In genomic region chr5:122671641-122672040, GRCm38 (mm10) we compare ENCODE assay signal across 8 mouse cellular contexts. TPM values are rescaled to one million over a fixed set of nuclear protein-coding genes. Genes with fewer than 3 reads are reported as not detected.
DNase-seq lines count a peak whose midpoint lies in the region; ATAC-seq and TF ChIP-seq lines count a peak whose summit lies in the region.
"Not testable (repeated sequence)": the region's sequence is repeated elsewhere in the genome, so short reads cannot be mapped to it uniquely, and the experiment has no call there.
"Had no signal": no experiment of that assay in that cellular context is flagged by ENCODE, and none has a peak within 500 bp of the region (broad histone marks: within the 10 kb centered on the region; RNA-seq: fewer than 3 reads in every experiment).

No protein-coding gene starts in this region.

- not testable (repeated sequence) for H3K27ac ChIP-seq in liver, postnatal 0 days (ENCODE audit: low read depth); stomach, postnatal 0 days (replicated peaks)

- H3K27me3 ChIP-seq in liver, postnatal 0 days (ENCODE audit: insufficient read depth, low read length); stomach, postnatal 0 days (ENCODE audit: control insufficient read depth, insufficient read depth, low read length): not testable (repeated sequence)

- H3K4me2 ChIP-seq in liver, postnatal 0 days (ENCODE audit: low read depth, low read length); stomach, postnatal 0 days (replicated peaks; ENCODE audit: low read depth): not testable (repeated sequence)

- not testable (repeated sequence) for H3K9me3 ChIP-seq in liver, postnatal 0 days (ENCODE audit: low read length); stomach, postnatal 0 days (ENCODE audit: control insufficient read depth, low read length)

- 72% methylated on average over 7 of the region's 7 CpGs for WGBS in liver, postnatal 0 days (ENCODE audit: insufficient replicate concordance)
- WGBS in stomach, postnatal 0 days: 84% methylated on average over 7 of the region's 7 CpGs

- TF ChIP-seq CTCF in liver, postnatal 0 days (IDR thresholded peaks at IDR 0.05; ENCODE audit: low read depth): peak; percentile 52
- peak; percentile 38 for TF ChIP-seq CTCF in stomach, postnatal 0 days (IDR thresholded peaks at IDR 0.05; ENCODE audit: low read depth)

- TF ChIP-seq EP300 in liver, postnatal 0 days (IDR thresholded peaks at IDR 0.05; ENCODE audit: low read depth); stomach, postnatal 0 days (optimal IDR thresholded peaks at IDR 0.05): not testable (repeated sequence)

- not testable (repeated sequence) for H3K36me3 ChIP-seq in liver, postnatal 0 days (replicated peaks; ENCODE audit: insufficient read depth, low read length); stomach, postnatal 0 days (ENCODE audit: control insufficient read depth, insufficient read depth, low read length)

- H3K4me1 ChIP-seq in liver, postnatal 0 days (ENCODE audit: insufficient read depth); stomach, postnatal 0 days (replicated peaks; ENCODE audit: control insufficient read depth, insufficient read depth): not testable (repeated sequence)

- H3K9ac ChIP-seq in liver, postnatal 0 days (replicated peaks); stomach, postnatal 0 days (ENCODE audit: low read length): not testable (repeated sequence)

- H3K4me3 ChIP-seq in liver, postnatal 0 days (ENCODE audit: low read depth, low read length); stomach, postnatal 0 days (ENCODE audit: low read depth, low read length): not testable (repeated sequence)

- peak; percentile 27 to 53 for DNase-seq in CD8-positive naive resting alpha-beta T cell, adult 2 months (ENCODE audit: low read depth in 2 of 2, low spot score in 2 of 2)
- DNase-seq in brain, adult 2 months (ENCODE audit: low read depth, low spot score): peak; percentile 69
- peak; percentile 54 for DNase-seq in cerebellum, postnatal 10 days
- DNase-seq in heart, postnatal 4 days: peak; percentile 28
- DNase-seq in kidney, adult 9 months: peak; percentile 52
- DNase-seq in liver, postnatal 0 days; stomach, postnatal 0 days (ENCODE audit: low spot score): not testable (repeated sequence)

- not testable (repeated sequence) for ATAC-seq in liver, postnatal 0 days; stomach, postnatal 0 days (ENCODE audit: low FRiP score, low TSS enrichment)

RNA-seq across cellular contexts. Expression of gene P2rx7, which starts 27.9 kb away (rescaled TPM):
- 1 to 10 TPM; 3.1 to 3.5 TPM for total RNA-seq in heart, postnatal 4 days (2021)
- polyA plus RNA-seq in liver, postnatal 0 days (2015; fragmentation: Nextera tagmentation; extraction: Ambion mirVana): 1.7 and 2.1 TPM in 2 replicates
- polyA plus RNA-seq in stomach, postnatal 0 days (2015; fragmentation: Nextera tagmentation; extraction: Ambion mirVana): 2.1 and 2.7 TPM in 2 replicates
- polyA plus RNA-seq: limb, embryonic 10.5 days had no signal

RNA-seq across cellular contexts. Expression of gene P2rx4, which starts 35.7 kb away (rescaled TPM):
- total RNA-seq in heart, postnatal 4 days (2021): 10 to 100 TPM; 17.9 to 19.0 TPM
- polyA plus RNA-seq in liver, postnatal 0 days (2015; fragmentation: Nextera tagmentation; extraction: Ambion mirVana): 36.0 and 36.2 TPM in 2 replicates
- 22.8 and 24.7 TPM in 2 replicates for polyA plus RNA-seq in stomach, postnatal 0 days (2015; fragmentation: Nextera tagmentation; extraction: Ambion mirVana)

RNA-seq across cellular contexts. Expression of gene Ift81, which starts 57.3 kb away (rescaled TPM):
- total RNA-seq in heart, postnatal 4 days (2021): 10 to 100 TPM; 37.2 to 45.3 TPM
- polyA plus RNA-seq in liver, postnatal 0 days (2015; fragmentation: Nextera tagmentation; extraction: Ambion mirVana): 2.7 TPM in 2 replicates
- 16.3 and 17.4 TPM in 2 replicates for polyA plus RNA-seq in stomach, postnatal 0 days (2015; fragmentation: Nextera tagmentation; extraction: Ambion mirVana)
